Mouse (Mus musculus) brown adipose tissue, adult 24 weeks (tissue): ENCODE data around the gene Atp6v1e1. TPM values are rescaled to one million over a fixed set of nuclear protein-coding genes. Genes with fewer than 3 reads are reported as not detected.

Experiments
- H3K27ac ChIP-seq: fragments of 200-500 bp; replicated peaks from 2 replicates; pipeline ENCODE4 v1.5.1; 2012; ENCODE audit warnings: low read depth, mild to moderate bottlenecking, low read length
- H3K4me1 ChIP-seq: fragments of 200-500 bp; 2 replicates; pipeline ENCODE4 v1.6.1; 2012; ENCODE audit warnings: low read length, mixed read lengths; ENCODE audit not compliant: control insufficient read depth, insufficient read depth, insufficient read length
- H3K4me3 ChIP-seq: fragments of 200-500 bp; 2 replicates; pipeline ENCODE4 v1.5.1; 2012; ENCODE audit warnings: low read depth, mild to moderate bottlenecking, low read length, moderate library complexity; ENCODE audit not compliant: insufficient read depth
- polyA plus RNA-seq: library from polyadenylated mRNA; stranded (reverse); fragments of >200 nt; gene quantifications from 2 replicates; pipeline ENCODE4 v1.2.4, GENCODE M21; 2012; ENCODE audit not compliant: missing spikeins, insufficient read depth, insufficient read length

The Atp6v1e1 gene
- polyA plus RNA-seq, 1 experiment, result 349 TPM

GRCm38 (mm10) chr6:120761151-120761550 is 61.4 kb downstream of the Atp6v1e1 start:
- Histone ChIP-seq H3K4me1 (no peaks in the 10 kb centered on the region), H3K27ac (no peak overlapping the region), H3K4me3 (no peak overlapping the region)

GRCm38 (mm10) chr6:120746416-120746815 is 76.2 kb downstream of the Atp6v1e1 start:
- Histone ChIP-seq H3K4me3 (no peak overlapping the region), H3K4me1 (no peaks in the 10 kb centered on the region), H3K27ac (no peak overlapping the region)

Other genes with a start within 250 kb of the Atp6v1e1 start
- gene Cecr2, start 156.4 kb downstream of the Atp6v1e1 start, polyA plus RNA-seq, result 7.3 and 8.7 TPM in 2 replicates
- gene Slc25a18, start 49.2 kb downstream of the Atp6v1e1 start, polyA plus RNA-seq, result not detected in 2 replicates
- gene Bcl2l13, start 13.4 kb upstream of the Atp6v1e1 start, polyA plus RNA-seq, result 56.4 and 68.8 TPM in 2 replicates
- gene Bid, start 94.1 kb upstream of the Atp6v1e1 start, polyA plus RNA-seq, result 1.7 and 2.0 TPM in 2 replicates